Mouse (Mus musculus) kidney, adult 2 months (tissue): ENCODE data around the gene Get4.

Experiments used
- CTCF ChIP-seq: fragments of 200-500 bp; conservative IDR thresholded peaks from 2 replicates; pipeline ENCODE4 v1.5.1; 2011; ENCODE audit warnings: low read depth, mild to moderate bottlenecking, control low read depth, low read length, moderate library complexity, mixed read lengths; ENCODE audit not compliant: insufficient read depth, insufficient read length
- POLR2A ChIP-seq: fragments of 200-500 bp; IDR thresholded peaks from one replicate; pipeline ENCODE4 v1.6.1; 2011; ENCODE audit warnings: low read depth, low read length, control low read depth

DNA sequence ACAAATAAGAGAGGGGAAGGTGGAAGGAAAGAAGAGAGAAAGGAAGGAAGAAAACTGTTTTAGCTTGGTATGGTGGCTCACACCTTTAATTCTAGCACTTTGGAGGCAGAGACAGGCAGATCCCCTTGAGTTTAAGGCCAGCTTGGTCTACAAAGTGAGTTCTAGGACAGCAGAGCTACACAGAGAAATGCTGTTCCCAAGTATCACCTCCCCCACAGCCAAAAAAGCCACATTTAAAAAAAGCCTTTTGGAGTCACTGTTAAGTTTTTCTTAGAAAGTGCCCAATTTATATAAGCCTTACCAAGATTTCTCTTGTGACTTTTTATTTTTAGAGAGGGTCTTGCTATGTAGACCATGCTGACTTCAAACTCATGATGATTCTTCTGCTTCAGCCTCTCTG, 37.8 kb upstream of the Get4 start:
- TF ChIP-seq CTCF (no peak), POLR2A (no peak)
